Mouse (Mus musculus): ENCODE data around the gene Ppif. TPM values are rescaled to one million over a fixed set of nuclear protein-coding genes. Genes with fewer than 3 reads are reported as not detected.
A peak's percentile ranks its signal among the peaks of the same experiment; 100 is the strongest.

Ppif gene
- polyA plus RNA-seq, 1 experiment = 11.6 TPM

DNA sequence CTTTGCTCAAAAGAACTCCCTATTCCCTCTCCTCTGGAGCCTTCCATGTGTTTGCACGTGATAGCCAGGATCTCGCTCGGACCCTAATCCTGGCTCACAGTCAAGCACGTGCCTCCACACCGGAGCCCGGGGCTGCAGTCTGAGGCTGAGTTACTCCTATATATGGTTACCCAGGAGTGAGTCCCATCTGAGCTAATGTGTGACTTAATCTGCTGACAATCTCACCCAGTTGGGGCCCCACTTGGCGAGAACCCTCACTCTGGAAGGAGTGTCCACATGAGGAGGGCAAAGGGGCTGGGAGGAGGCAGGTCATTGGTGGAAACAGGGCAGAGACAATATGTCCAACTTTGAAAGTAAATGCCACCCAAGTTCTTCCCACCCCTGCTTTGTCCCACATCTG, 17.2 kb downstream of the Ppif start:
- Histone ChIP-seq H3K27ac (ENCODE audit: insufficient read depth, low read length) (peak overlapping the region; percentile 52), H3K4me1 (ENCODE audit: control insufficient read depth, insufficient read depth, low read length) (peaks cover 9% of the 10 kb centered on the region)

DNA sequence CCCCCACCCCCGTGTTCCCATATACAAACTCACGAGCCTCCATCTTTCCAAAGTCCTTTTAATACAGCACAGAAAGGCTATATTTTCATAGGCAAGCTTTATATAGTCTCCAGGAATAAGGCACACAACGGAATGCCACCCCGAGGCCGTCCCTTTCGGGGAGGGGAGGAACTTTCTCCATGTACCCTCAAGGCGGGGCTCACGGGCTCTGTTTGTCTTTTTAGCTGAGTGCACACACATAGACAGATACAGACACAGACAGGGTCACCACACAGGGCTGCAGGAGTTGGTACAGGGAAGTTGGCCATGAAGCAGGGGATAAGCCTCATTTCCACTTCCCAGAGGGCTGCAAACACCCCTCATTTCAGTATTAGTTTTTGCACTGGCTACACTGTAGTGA, 17.6 kb downstream of the Ppif start:
- peaks cover 9% of the 10 kb centered on the region for H3K4me1 ChIP-seq (ENCODE audit: control insufficient read depth, insufficient read depth, low read length)
- TF ChIP-seq POLR2A (IDR thresholded peaks at IDR 0.05; ENCODE audit: low read depth, low read length) (no peak), CTCF (IDR thresholded peaks at IDR 0.05; ENCODE audit: borderline replicate concordance, insufficient read depth, low read length) (no peak)
- no peak overlapping the region for H3K4me3 ChIP-seq (ENCODE audit: insufficient read depth, low read length)
- H3K27ac ChIP-seq (ENCODE audit: insufficient read depth, low read length) = peak overlapping the region; percentile 30

More for the DNA sequence above, 17.2 kb downstream of the Ppif start:
- H3K4me3 ChIP-seq (ENCODE audit: insufficient read depth, low read length) = no peak overlapping the region
- no peak for TF ChIP-seq POLR2A (IDR thresholded peaks at IDR 0.05; ENCODE audit: low read depth, low read length)
- no peak for TF ChIP-seq CTCF (IDR thresholded peaks at IDR 0.05; ENCODE audit: borderline replicate concordance, insufficient read depth, low read length)

DNA sequence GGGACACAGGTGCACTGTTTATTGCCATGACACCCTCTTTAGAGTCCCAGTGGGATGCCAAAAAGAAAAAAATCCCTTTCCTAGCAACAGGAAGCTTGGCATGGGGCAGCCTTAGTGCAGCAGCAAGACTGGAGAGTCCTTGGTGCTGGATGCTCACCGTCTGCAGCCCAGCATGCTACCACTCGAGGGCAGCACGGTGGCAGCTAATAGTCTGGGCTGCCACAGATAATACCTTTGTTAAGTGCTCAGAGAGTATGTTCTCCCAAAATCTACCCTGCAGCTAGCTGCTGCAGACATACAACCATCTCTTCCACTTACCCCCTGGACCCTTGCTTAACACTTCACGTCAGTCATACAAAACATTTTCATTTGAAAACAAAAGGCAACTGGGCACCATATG, 19.5 kb downstream of the Ppif start:
- Histone ChIP-seq H3K4me3 (ENCODE audit: insufficient read depth, low read length) (no peak overlapping the region), H3K4me1 (ENCODE audit: control insufficient read depth, insufficient read depth, low read length) (peaks cover 8% of the 10 kb centered on the region), H3K27ac (ENCODE audit: insufficient read depth, low read length) (no peak overlapping the region)
- no peak for TF ChIP-seq POLR2A (IDR thresholded peaks at IDR 0.05; ENCODE audit: low read depth, low read length)
- peak; percentile 70; the same call in 1 of the 2 replicates for TF ChIP-seq CTCF (IDR thresholded peaks at IDR 0.05; ENCODE audit: borderline replicate concordance, insufficient read depth, low read length)

DNA sequence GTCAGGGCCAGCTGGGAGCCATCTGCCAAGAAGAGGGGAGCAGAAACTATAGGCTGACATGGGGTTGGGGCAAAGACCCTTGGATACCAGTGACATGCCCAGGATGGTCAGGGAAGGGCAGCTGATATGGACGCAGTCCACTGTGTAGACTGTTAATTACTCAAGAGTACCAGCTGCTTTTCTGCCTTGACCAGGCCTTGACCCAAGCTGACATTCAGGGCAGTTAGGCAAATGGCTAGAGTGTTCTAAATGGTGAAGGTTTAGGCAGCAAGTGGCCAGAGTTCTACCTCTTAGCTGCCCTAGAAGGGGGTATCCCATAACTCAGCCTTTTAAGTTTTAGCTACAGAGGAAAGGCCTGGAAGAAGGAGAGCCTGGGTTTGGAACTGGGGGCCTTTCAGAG, 22.6 kb downstream of the Ppif start:
- TF ChIP-seq POLR2A (IDR thresholded peaks at IDR 0.05; ENCODE audit: low read depth, low read length) = no peak
- TF ChIP-seq CTCF (IDR thresholded peaks at IDR 0.05; ENCODE audit: borderline replicate concordance, insufficient read depth, low read length) = no peak
- Histone ChIP-seq H3K4me3 (ENCODE audit: insufficient read depth, low read length) (no peak overlapping the region), H3K4me1 (ENCODE audit: control insufficient read depth, insufficient read depth, low read length) (peaks cover 9% of the 10 kb centered on the region), H3K27ac (ENCODE audit: insufficient read depth, low read length) (no peak overlapping the region)

DNA sequence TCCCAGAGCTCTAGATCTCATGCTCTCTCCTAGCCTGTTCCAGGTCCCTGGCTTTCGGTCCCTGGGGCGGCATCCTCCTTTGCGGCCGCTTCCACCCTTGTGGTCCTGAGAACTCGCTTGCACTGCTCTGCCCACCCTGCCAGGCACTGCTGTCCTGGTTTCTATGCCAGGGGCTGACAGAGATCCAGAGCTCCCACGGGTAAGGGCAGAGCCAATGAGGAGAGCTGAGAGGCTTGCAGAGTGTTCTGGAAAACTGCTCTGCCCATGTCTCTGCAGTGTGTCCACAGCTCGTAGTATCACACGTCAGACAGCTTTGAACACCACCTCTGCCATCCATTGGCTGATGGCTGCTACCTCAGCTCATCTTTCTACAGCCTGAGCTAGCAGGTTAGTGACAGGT, 23.8 kb downstream of the Ppif start:
- peaks cover 9% of the 10 kb centered on the region for H3K4me1 ChIP-seq (ENCODE audit: control insufficient read depth, insufficient read depth, low read length)
- H3K4me3 ChIP-seq (ENCODE audit: insufficient read depth, low read length) = no peak overlapping the region
- no peak overlapping the region for H3K27ac ChIP-seq (ENCODE audit: insufficient read depth, low read length)
- TF ChIP-seq POLR2A (IDR thresholded peaks at IDR 0.05; ENCODE audit: low read depth, low read length) (no peak), CTCF (IDR thresholded peaks at IDR 0.05; ENCODE audit: borderline replicate concordance, insufficient read depth, low read length) (no peak)

DNA sequence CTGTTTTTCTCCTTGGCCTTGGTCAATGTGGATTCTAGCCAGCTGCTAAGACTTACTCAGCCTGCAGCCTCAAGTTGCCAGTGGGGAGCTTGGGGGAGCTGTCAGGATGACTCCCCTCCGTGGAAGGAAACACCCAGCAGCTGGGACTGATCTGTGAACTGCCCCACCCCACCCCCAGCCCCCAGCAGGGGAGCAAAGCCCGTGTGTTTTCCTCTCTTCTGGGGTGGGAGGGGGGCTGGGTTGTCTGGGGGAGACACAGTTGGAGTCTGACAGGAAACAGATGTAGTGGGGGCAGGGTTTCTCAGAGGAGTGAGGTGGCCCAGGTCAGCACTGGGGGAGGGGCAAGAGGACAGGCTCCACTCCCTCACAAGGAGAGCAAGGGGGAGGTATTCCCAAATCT, 24.5 kb downstream of the Ppif start:
- TF ChIP-seq POLR2A (IDR thresholded peaks at IDR 0.05; ENCODE audit: low read depth, low read length) = no peak
- TF ChIP-seq CTCF (IDR thresholded peaks at IDR 0.05; ENCODE audit: borderline replicate concordance, insufficient read depth, low read length) = no peak

DNA sequence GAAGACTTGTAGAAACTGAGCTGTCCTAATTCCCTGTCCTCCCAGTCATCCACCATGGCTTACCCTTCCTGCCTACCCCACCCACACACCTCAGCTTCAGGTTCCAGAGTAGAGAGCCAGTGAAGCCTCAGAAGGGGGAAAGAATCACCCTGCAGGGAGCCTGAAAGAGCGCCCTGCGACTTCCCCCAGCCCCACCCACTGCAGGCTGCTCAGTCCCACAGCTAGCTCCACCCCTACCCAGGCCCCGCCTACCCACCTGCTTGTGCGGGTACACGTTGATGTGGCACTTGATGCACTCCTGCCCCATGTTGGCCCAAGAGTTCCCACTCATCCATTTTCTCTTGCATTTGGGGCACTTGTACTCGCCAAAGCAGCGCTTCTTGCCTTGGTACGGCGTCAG, 25.4 kb downstream of the Ppif start:
- H3K27ac ChIP-seq (ENCODE audit: insufficient read depth, low read length) = peak overlapping the region; percentile 32; the same call in 1 of the 2 replicates
- peaks cover 9% of the 10 kb centered on the region for H3K4me1 ChIP-seq (ENCODE audit: control insufficient read depth, insufficient read depth, low read length)
- TF ChIP-seq CTCF (IDR thresholded peaks at IDR 0.05; ENCODE audit: borderline replicate concordance, insufficient read depth, low read length) = no peak
- no peak for TF ChIP-seq POLR2A (IDR thresholded peaks at IDR 0.05; ENCODE audit: low read depth, low read length)
- no peak overlapping the region for H3K4me3 ChIP-seq (ENCODE audit: insufficient read depth, low read length)

More for the DNA sequence above, 24.5 kb downstream of the Ppif start:
- peaks cover 9% of the 10 kb centered on the region for H3K4me1 ChIP-seq (ENCODE audit: control insufficient read depth, insufficient read depth, low read length)
- H3K27ac ChIP-seq (ENCODE audit: insufficient read depth, low read length) = peak overlapping the region; percentile 32
- H3K4me3 ChIP-seq (ENCODE audit: insufficient read depth, low read length) = no peak overlapping the region

DNA sequence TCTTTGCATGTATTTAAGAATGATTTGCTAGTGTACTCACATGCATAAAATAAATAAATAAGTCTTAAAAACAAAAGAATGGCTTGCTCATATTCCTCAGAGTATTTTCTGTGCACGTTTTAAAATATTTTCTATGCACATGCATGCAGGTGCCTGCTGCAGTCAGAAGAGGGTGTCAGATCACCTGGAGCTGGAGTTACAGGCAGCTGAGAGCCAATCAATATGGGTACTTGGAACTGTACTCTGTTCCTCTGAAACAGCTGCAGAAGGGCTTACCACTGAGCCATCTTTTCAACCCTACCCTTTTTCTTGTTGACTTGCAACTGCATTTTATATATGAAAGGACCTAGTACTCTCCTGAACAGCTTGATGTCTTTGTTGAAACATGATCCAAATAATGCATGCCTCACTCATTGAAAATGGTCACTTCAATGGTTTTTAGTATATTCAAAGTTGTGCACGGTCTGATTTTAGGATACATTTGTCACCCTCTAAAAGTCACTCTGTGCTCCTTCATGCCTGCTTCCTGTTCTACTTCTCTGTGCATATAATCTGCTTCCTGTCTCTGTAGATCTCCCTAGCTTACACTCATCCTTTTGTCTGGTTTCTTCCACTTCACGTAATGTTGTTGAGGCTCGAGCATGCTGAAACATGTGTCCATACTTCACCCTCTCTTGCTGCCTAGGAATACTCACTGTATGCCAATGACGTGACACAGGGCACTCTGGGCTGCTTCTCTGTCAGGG, 27.2 kb downstream of the Ppif start:
- no peak overlapping the region for H3K4me3 ChIP-seq (ENCODE audit: insufficient read depth, low read length)
- H3K4me1 ChIP-seq (ENCODE audit: control insufficient read depth, insufficient read depth, low read length) = peaks cover 22% of the 10 kb centered on the region
- TF ChIP-seq CTCF (IDR thresholded peaks at IDR 0.05; ENCODE audit: borderline replicate concordance, insufficient read depth, low read length) (no peak), POLR2A (IDR thresholded peaks at IDR 0.05; ENCODE audit: low read depth, low read length) (no peak)
- H3K27ac ChIP-seq (ENCODE audit: insufficient read depth, low read length) = no peak overlapping the region

DNA sequence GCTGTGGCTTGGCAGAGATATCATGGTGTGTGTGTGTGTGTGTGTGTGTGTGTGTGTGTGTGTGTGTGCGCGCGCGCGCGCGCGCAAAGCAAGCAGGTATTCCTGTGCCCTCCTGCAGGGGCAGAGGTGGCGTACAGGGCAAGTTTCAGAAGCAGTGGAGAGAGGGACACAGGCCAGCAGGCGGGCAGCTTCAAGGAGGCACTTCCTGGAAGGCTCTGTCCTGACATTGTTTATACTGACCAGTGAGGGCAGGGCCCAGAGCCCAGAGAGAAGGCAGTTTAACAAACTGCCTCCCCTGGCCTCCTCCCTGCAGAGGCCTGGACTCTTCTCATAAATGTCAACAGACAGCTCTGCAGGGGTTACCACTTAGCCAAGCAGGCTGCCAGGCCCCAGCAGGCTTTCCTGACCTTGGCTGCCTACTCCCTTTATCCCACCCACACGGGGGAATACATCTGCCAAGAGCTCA, 31.1 kb downstream of the Ppif start:
- Histone ChIP-seq H3K4me3 (ENCODE audit: insufficient read depth, low read length) (no peak overlapping the region), H3K4me1 (ENCODE audit: control insufficient read depth, insufficient read depth, low read length) (peaks cover 16% of the 10 kb centered on the region), H3K27ac (ENCODE audit: insufficient read depth, low read length) (peak overlapping the region; percentile 41)
- TF ChIP-seq CTCF (IDR thresholded peaks at IDR 0.05; ENCODE audit: borderline replicate concordance, insufficient read depth, low read length) (no peak), POLR2A (IDR thresholded peaks at IDR 0.05; ENCODE audit: low read depth, low read length) (no peak)

DNA sequence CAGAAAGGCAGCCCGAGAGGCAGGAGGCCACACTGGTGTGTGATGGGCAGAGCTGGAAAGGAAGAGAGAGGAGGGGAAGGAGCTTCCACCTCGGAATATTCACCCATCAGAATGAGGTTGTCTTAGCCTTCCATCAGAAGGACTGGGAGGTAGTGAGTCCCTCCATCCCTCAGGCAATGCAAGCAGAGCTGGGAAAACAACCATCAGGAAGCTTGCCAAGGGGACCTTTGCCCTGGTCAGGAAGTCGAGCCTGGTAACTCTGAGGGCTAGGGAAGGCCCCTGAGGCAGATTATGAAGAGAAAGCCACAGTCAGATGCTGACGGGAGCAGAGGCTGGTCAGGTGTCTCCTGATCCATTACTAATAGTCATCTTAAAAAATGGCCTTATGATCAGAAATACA, 31.7 kb downstream of the Ppif start:
- peak overlapping the region; percentile 43 for H3K27ac ChIP-seq (ENCODE audit: insufficient read depth, low read length)
- peaks cover 16% of the 10 kb centered on the region for H3K4me1 ChIP-seq (ENCODE audit: control insufficient read depth, insufficient read depth, low read length)
- no peak overlapping the region for H3K4me3 ChIP-seq (ENCODE audit: insufficient read depth, low read length)
- TF ChIP-seq POLR2A (IDR thresholded peaks at IDR 0.05; ENCODE audit: low read depth, low read length) = no peak
- no peak for TF ChIP-seq CTCF (IDR thresholded peaks at IDR 0.05; ENCODE audit: borderline replicate concordance, insufficient read depth, low read length)
